Mouse (Mus musculus) brain, adult 2 months (tissue): ENCODE measurements at regions not wholly inside any gene's neighbourhood (a gene's known extent, or its start where the extent isn't known, plus 50 kb on each side); places are given as distances from the start of the nearest gene placed in this dataset.

Experiments
- DNase-seq: peaks from one replicate; pipeline ENCODE4 v3.0.0; 2011; ENCODE audit warnings: low read depth, low spot score

DNA sequence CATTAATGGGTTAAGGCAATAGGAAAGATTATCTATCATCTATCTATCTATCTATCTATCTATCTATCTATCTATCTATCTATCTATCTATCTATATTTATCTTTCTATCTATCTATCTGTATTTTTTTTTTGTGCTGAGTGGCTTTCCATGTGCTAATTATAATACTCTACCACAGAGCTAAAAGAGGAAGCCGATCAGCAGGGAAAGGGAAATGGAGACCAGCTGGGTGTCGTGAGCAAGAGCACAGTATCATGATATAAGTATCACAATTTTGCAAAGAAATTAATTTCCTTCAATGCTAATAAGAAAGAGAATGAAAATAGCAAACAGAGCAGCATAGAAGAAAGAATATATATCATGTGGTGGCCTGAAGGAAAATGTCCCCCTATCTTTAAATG lies 69.6 kb downstream of the Cldn1 start:
- no peak for DNase-seq

DNA sequence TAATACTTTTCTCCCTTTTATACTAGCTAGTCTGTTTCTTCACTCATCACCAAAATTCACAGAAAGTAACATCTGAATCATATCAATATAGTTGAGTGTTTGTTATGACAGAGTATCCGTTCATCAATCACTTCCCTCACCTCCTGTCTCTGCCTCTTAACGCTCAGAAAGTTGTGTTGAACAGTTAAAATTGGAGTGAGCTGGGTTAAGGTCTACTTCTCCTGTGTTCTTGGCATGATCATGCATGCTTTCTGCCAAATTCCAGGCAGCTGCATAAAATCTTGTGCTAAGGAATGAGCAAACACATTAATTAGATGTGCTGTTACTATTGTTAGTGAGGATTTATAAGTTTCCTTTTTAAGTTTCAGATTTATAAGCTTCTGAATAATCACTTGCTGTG lies 79.9 kb downstream of the Cldn1 start:
- DNase-seq, result no peak

DNA sequence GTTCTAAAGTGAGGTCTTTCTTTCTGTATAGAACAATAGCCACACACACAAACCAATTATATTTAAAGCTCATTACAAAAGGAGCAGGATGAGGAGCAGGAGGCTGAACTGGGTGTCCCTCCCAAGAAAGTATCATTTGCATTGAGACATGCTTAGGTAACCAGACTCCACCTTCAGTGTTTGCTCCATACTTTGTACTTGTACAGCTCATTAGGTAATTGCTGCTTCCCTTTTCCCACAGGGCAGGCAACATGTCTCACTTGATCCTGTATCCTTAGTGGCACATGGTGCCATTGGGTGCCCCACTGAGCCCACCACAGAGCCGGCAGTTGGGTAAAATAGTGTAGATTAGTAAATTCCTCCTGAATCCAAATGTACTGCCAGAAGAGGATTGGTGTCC lies 86.0 kb downstream of the Cldn1 start:
- DNase-seq, result no peak

DNA sequence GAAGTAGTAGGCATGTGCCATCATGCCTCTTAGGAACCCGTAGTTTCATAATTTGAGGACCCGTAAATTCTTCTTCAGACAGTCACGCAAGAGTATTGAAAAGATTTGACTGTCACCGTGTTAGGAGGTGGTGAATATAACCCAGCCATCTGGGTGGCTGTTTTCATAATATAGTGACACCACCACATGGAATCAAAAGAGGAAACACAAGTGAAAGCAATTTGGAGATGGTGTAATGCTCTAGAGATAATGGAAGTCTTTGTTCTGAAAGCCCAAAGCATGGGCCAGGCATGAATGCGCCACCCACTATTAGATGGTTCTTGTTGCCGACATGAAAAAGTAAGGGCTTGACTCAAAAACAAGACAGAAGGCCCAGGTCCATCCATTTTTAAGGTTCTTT lies 86.9 kb downstream of the Cldn1 start:
- no peak for DNase-seq

DNA sequence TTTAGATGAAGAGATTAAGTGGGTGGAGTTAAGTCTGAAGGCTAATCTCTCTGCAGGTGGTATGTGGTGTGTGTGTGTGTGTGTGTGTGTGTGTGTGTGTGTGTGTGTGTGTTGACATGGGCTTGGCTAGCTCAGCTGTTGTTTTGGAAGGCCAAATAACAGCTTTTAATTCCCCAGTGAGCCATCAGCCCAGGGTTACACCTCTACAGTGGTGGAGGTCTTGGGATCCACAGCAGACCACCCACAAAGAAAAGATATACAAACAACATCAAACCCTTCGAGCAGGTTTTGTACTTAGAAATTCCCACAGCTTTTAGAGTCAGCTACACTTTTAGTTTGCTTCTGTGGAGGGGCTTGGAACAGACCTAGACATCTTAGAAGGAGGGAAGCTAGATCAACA lies 89.2 kb downstream of the Cldn1 start:
- DNase-seq, result no peak

DNA sequence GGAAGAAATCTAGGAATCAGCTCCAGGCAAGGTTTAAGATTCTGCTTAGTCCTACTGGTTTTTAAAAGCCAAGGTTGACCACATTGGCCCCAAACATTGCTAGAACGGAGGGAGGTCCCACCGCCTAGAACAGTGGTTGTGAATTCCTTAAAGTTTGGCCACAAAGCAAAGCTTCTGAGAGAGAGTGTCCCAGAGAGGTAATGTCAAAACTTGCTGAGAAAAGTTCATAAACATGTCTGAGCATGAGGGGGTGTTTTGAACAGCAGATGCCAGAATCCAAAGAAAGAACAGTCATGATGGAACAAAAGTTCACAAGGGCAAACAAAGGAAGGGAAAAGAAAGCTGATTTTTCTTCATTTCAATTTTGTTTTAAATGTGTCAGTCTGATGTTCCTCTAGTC lies 90.1 kb downstream of the Cldn1 start:
- DNase-seq, result peak; percentile 8

DNA sequence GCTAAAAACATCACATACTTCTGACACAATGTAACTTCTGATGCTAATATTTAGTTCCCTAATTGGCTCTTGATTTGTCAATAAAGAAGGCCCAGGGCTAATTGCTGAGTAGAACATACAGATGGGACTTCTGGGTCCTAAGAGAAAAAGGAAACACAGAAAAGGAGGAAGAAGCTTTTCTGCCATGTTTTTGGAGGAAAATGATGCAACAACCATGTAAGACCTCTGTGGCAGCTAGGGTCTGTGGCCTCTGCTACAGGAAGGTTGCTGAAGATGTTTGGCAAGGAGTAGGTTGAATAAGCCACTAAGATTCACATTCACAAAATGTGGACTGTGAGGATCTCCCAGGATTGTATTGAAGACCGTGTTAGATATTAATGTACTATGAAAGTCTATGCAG lies 94.9 kb downstream of the Cldn1 start:
- DNase-seq, result no peak

DNA sequence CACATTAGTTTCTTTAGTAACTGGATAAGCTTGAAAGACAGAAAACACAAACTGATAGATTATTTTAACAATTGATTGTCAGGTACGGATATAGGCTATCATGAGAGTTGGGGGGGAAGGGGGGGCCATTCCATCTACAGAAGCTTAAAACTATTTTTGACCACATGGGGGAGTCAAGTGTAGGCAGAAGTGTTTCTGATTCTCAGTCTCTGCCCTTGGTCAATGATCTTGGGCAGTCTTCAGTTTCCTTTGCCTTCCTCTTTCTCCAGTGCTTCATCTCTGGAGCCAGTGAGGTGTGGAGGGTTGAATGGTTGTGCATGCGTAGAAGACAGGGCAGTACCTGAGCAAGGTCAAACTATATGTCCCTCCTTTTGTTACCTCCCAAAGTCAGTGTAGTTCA lies 118.8 kb downstream of the Cldn1 start:
- no peak for DNase-seq

DNA sequence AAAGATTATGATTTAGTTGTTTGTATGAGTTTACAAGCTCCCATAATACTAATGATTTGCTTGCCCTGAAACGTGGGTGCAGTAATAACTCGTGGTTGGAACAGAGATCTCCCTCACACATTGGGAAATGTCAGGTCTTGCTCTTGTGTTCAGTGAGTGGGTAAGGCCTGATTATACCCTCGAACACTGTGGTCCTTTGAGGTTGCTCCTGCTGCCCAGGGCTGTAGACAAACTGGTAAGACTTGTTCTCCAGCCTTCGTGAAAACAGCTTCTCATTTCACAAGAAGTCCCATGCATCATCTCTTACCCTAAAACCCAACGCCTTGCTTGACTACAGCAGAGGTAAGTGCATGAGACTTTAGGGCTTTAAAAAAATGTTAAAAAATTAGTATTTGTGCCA lies 119.9 kb downstream of the Cldn1 start:
- no peak for DNase-seq

DNA sequence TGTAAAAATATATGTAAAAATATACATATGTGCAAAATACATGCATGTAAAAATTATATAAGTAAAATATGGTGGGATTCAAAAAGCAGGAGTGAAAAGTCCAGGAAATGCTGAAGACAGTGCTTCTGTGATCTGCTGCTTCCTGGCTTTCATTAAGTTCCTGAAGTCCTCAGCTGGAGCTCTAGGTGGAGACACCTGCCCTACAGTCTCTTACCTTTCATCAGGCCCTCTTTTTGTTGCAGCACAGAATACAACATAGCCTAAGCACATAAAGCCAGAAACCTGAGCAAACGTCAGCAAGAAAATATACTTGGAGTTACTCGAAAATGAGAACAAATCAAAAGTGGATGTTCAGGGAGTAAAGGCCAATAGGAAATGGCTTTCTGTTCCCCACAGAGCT lies 120.6 kb downstream of the Cldn1 start:
- no peak for DNase-seq

DNA sequence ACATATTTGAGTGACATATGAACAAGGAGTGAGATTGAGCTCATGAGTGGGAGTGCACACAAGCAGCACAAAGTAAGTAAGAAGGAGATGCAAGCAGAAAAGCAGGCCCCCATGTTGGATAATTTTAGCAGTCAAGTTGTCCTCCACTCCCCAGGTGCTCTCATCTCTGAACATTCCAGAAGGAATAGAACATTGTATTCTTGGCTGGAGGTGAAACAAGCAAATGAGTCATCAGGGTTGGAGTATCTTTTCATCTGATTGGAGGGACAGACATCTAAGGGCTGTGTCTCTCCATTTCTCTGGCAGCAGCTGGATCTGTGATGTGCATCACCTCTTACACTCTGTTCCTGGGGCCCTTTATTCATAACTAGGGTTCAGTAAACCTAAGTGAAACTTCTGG lies 122.7 kb downstream of the Cldn1 start:
- peak; percentile 61 for DNase-seq

DNA sequence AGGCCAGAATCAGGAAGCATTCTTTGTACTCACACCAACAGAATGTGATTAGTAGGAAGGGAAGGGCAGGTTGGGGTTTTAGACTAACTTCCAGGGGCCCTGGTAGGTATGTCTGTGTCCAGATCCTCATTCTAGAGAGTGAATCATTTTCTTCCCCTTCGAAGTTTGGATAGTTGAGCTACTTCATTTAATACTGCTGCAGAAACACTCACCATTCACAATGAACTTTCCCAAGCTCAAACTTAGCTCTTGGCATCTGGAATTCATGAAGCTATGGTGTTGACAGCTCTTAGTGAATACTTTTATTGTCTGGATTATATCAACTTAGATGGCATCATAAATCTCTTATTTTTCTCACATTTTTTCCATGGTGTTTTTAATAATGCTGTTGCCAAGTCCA lies 123.7 kb downstream of the Cldn1 start:
- DNase-seq, result no peak

DNA sequence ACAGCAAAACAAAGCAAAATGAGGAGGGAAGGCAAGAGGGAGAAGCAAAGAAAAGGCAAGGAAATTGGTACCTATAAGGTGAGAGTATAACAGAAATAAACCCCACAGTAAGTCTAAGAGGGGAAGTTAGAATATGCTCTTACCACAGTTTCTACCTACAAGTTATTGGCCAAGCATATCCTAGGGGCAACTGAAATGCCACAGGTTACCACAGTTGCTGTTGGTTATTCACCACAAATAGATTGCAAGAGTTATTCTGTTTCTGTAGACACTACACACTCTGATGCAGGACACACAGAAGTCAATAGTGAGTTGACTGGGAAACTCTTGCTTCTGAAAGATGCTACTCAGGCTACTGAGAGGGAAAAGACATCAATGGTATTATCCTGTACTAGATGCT lies 129.7 kb upstream of the P3h2 start:
- DNase-seq, result no peak

DNA sequence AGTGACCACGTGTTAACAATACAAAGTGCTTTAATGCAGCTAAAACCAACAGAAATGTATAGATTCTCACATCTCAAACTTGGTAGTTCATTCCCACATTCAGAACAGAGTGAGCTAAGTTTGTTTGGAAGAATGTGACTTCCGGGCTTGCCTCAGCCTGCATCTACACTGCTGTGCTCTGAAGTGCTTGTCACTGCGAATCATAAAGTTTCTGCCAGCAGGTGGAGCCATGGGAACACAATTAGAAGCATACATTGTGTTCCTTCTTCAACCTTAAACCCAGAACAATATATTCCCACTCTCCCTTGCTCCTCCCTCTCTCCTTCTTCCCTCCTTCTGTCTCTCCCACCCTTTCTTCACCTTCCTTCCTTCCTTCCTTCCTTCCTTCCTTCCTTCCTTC lies 128.5 kb upstream of the P3h2 start:
- DNase-seq, result peak; percentile 91

DNA sequence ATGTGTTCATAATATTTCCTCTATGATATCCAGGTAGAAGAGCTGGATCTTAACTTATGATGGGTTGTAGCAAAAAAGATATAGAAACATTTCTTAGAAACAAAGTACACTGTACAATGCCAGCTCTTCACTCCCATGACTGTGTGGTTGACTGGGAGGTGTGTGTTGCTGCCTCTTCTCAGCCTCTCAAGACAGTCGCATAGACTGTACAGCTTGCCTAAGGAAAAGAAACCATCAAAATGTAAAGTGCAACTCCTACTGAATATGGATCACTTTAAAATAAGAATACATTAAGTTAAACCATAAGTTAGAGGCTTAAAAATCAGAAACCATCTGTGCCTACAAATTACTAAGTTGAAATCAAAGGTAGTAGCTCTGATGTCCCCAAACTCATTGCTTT lies 125.5 kb upstream of the P3h2 start:
- DNase-seq, result peak; percentile 16

DNA sequence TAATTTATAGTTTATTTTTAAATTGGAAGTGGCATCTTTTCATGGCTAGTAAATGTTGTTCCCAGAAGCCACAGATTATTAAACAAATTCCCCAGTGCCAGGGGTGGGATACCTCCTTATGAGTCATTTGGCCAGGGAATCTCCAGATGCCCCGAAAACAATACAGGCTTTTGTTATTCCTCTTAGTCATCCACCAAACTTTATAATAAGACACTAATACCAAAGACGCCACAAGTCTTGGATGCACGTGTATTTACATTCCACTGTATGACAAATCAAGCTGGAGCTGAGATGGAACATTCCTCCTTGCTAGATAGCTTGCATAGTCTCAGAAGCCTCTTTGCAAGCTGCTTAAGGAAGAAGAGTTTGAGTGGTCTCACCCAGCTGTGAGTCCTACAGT lies 105.8 kb upstream of the P3h2 start:
- DNase-seq, result no peak

DNA sequence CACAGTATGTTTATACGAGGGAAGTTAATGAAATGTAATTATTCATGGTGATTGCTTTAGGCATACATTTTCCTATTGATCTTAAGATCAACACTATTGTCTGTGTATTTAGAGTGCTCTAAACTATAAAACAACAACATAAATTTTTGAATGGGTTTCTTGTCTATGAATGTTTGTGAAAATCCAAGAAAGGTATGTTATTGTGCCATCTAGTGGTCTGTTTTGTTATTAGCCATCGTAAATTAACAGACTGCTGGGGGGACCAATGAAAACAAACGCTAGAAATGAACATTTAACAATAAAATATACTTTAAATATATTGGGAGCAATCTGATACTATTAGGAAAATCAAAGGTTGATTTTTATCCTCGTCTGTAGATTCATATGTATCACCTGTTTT lies 93.5 kb upstream of the P3h2 start:
- peak; percentile 40 for DNase-seq

DNA sequence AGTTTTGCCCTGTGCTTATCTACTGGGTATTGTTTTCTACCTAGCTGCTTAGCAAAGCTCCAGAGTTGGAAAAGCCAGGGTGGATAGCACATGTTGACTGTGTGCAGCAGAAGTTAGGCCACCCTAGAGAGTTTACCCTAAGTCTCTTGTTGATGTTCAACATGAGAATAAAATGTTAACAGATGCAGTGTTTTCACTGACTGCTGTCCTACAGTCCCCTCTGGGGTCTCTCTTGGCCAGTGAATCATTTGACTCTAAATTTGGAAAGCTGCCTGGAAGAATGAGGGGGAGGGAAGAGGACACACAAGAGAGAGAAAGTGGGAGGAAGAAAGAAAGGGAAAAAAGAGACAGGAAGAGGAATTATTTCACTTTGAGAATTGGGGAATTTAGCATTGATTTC lies 90.8 kb upstream of the P3h2 start:
- DNase-seq, result no peak

DNA sequence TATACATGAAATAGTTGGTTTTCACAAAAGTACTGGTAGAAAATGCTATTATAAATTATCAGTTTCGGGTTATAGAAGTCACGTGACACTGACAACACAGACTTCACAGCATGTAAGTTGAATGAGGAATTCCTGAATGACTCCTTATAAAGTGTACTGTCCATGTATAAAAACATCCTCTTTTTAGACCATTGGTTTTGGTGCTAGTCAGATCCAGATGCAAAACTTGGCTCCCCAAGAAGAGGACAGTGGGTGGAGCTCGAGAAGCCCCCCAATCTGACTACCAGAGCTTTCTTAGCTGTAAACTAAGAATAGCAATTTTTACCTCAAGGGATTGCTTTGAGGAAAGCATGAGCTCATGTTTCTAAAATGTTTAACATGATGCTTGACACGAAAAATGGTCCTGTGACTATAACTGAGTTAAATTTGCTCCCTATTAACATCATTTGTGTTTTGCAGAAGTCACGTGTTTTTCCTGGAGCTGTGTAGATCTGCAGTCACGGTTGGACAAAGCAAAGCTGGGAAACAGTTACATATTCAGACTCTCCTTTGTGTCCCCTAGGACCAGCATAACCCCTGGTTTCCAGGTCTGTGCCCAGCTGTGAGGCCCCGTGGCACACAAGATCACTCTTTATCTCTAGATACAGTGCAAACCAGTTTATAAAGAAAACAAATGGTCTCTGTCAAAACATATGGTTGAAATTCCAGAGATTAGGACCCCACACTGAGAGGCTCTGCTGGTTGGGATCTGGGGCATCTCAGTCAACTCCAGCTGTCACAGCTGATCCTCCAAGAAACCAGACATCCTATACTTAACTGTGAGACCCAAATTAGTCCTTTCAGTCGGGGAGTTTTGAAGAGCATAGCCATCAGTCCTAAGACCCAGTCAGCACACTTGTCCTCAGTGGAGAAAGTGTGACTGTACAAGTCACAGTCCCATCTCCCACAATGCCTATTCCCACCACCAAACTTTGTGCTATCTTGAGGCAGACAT lies 80.0 kb upstream of the P3h2 start:
- no peak for DNase-seq

DNA sequence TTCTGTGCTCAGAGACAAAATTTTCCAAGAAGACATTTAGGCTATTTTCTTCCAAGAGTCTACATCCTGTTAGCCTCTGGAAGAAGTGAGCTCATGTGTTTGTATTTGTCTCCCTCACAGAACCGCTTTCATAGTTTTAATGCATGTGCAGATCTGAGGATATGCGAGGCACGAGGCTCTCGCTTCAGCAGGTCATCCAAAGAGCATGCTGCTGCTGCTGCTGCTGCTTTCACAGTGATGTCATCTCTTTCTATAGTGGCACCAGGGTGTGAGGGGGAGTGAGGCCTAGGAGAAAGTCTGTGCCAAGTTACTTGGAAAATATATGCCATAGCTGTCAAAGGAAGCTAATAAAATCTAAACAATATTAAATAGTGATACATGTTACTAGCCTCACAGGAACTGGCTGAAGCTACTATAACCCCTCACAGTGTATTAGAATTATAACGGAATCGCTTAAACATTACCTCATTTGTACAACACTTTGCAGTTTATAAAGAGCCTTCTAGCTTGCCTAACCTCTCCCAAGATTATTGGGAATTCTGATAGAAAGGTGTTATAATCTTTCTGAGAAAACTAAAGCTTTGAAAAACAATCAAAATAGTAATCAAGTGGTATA lies 79.2 kb upstream of the P3h2 start:
- DNase-seq, result no peak

DNA sequence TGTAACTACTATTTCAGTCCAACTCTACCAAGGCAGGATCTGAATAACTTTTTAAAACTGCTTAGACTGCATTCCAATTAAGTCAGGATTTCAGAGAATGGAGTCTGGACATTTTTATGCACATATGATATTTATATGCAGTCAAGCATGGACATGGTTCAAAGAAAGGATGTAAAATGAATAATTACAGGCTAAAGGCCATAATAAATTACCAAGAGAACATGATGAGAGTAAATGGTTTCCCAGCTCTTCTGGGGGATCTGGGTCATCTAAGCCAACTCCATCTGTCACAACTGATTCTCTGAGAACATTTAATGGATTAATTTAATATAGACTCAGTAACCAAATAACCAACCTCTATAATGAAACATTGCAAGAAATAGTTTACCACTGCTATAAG lies 77.9 kb upstream of the P3h2 start:
- no peak for DNase-seq

DNA sequence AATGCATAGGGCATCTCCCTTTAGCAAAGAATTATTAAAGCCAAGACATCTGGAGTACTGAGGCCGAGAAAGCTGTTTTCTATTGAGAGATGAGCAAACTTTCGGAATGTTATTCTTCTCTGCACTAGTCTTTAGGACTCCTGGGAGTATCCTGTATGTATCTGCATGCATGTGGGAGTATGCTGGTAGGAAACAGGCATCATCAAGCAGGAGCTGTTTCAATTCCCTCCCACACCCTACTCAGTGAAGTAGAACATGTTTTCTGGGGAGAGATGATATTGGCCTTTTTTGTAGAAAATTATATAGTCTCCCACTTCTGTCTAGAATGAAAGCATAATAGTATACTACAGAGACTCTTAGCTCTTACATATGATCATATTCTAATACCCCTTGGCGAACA lies 76.1 kb upstream of the P3h2 start:
- peak; percentile 61 for DNase-seq

DNA sequence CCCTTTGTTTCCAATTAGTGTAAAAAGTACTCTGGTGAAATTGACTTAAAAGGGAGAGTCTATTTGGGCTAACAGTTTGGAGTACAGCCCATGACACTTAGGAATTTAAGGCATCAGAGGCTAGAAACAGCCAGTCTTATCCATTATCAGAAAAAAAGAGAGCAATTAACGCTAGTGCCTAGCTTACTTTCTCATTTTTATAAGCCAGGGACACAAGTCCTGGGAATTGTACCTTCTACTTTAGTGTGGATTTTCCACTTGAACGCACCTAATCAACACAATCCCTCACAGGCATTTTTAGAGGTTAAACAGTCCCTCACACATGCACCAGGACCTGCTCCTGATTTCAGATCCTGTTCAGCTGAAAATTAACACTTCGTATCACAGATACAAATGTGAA lies 65.9 kb upstream of the P3h2 start:
- DNase-seq, result no peak
